Mouse (Mus musculus) bone marrow, adult 2 months (tissue): ENCODE data around the gene Tmem79.

Source experiments
- CTCF ChIP-seq: fragments of 200-500 bp; IDR thresholded peaks from 2 replicates; pipeline ENCODE4 v1.5.1; 2011; ENCODE audit warnings: low read length, control low read depth; ENCODE audit not compliant: control insufficient read depth, insufficient read depth
- POLR2A ChIP-seq: fragments of 200-500 bp; IDR thresholded peaks from 2 replicates; pipeline ENCODE4 v1.6.1; 2011; ENCODE audit warnings: low read depth, mild to moderate bottlenecking, control low read depth, low read length, borderline replicate concordance; ENCODE audit not compliant: control insufficient read depth

- TF ChIP-seq CTCF (no peak), POLR2A (no peak)
Observed at GRCm38 (mm10) chr3:88359584-88359983, 23.6 kb upstream of the Tmem79 start.
